In the genomic region with DNA sequence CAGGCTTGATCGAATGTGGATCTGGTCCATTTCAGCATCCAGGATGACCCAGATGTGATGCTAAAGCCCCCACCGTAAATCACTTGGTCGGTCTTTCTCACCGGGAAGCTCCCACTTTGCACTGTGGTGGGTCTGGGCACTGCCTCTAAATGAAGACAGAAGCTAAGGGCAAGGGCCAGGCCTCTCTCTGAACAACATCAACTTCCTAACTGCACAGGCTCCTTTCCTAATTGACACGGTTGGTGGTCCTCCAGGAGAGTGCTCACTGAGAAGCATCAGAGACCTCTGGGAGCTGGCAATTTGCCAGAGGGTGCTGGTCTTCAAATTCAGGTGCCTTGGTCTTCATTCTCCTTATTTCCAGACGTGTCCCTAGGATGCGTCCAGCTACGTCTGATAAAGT, we compare ENCODE assay signal across 11 mouse cellular contexts.
"Had no signal": no experiment of that assay in that cellular context is flagged by ENCODE, and none has a peak within 500 bp of the region (broad histone marks: within the 10 kb centered on the region; RNA-seq: fewer than 3 reads in every experiment).

No protein-coding gene starts in this region.

- H3K9me3 ChIP-seq: limb, embryonic 15.5 days had no signal

- H3K9ac ChIP-seq: limb, embryonic 15.5 days; lung, embryonic 14.5 days had no signal

- H3K27me3 ChIP-seq: limb, embryonic 15.5 days had no signal

- H3K36me3 ChIP-seq: limb, embryonic 15.5 days; midbrain, embryonic 10.5 days had no signal

- H3K4me3 ChIP-seq: left cerebral cortex, adult 2 months; limb, embryonic 15.5 days; midbrain, embryonic 10.5 days; myocyte had no signal

- H3K27ac ChIP-seq: left cerebral cortex, adult 2 months; limb, embryonic 15.5 days; midbrain, embryonic 10.5 days; stomach, postnatal 0 days had no signal

- DNase-seq: lung, embryonic 14.5 days; lung, postnatal 10 days; lung, postnatal 4 days; midbrain, embryonic 14.5 days had no signal

- H3K4me1 ChIP-seq: midbrain, embryonic 10.5 days had no signal

- H3K4me2 ChIP-seq: limb, embryonic 15.5 days; lung, embryonic 14.5 days had no signal

- ATAC-seq: hindbrain, embryonic 16.5 days; inflammation-experienced regulatory T-cells, adult 6 months had no signal
